Mouse (Mus musculus): ENCODE measurements around the gene Atp2b1. TPM values are rescaled to one million over a fixed set of nuclear protein-coding genes. Genes with fewer than 3 reads are reported as not detected.

The Atp2b1 gene
- total and polyA plus RNA-seq, 3 experiments = 18.5 to 160 (median 65.1) TPM

DNA sequence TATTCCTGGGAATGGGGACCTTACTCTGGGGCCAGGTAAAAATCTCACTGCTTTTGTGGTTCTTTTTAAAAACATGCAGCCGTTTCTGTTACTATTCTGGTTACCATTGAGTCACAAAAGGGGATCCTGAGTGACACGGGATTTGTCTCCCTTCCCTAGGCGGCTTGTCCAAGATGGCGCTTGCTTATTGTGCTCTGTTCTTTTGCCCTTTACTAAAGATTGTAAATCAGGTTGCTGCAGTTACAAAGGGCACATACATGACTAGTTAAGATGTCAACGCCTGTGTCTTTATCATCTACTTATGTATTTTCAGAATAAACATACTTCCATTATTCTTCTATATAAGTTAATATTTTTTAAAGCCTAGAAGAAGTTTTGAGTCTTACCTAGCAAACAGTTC lies 102.8 kb downstream of the Atp2b1 start:
- TF ChIP-seq GATA1 (IDR thresholded peaks at IDR 0.05; ENCODE audit: borderline replicate concordance, low read length) = no peak
- TF ChIP-seq CTCF (IDR thresholded peaks at IDR 0.05; ENCODE audit: low read depth, low read length) = no peak
- no peak for TF ChIP-seq POLR2AphosphoS5 (IDR thresholded peaks at IDR 0.05; ENCODE audit: insufficient replicate concordance, low read depth, low read length)
- TF ChIP-seq TAL1 (conservative IDR thresholded peaks at IDR 0.05; ENCODE audit: low read depth, low read length) = no peak
- TF ChIP-seq GATA2 (IDR thresholded peaks at IDR 0.05; ENCODE audit: borderline replicate concordance, low read depth, low read length) = no peak
- Histone ChIP-seq H3K4me1 (ENCODE audit: insufficient read depth, low read depth, low read length) (no peaks in the 10 kb centered on the region), H3K36me3 (replicated peaks) (peaks cover 79% of the 10 kb centered on the region), H3K4me3 (ENCODE audit: low read depth, low read length) (no peak overlapping the region), H3K27me3 (ENCODE audit: insufficient read depth, low read length) (no peaks in the 10 kb centered on the region), H3K9me3 (replicated peaks) (no peaks in the 10 kb centered on the region)
- ATAC-seq (ENCODE audit: extremely low read depth, insufficient number of reproducible peaks, low FRiP score, poor library complexity, severe bottlenecking) (no peak), DNase-seq (ENCODE audit: low spot score) (no peak)

DNA sequence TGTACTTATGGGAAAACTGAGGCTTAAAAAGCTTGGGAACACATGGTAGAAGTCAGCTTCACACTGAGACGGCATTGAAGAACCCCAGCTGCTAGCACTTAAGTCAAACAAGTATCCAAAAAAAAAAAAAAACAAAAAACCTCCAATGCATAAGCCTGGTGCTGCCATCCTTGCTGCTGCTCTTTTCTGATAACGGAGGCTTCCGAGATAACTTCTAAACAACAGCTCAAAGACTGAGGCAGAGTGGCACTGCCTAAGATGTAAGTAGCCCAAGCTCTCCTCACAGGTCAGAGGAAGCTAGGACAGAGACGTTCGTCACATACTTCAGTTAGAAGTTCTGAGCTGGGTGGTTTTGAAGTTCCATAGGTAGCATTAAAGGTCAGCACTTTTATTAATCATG lies 113.3 kb downstream of the Atp2b1 start:
- DNase-seq (ENCODE audit: low spot score) (no peak), ATAC-seq (ENCODE audit: extremely low read depth, insufficient number of reproducible peaks, low FRiP score, poor library complexity, severe bottlenecking) (no peak)
- Histone ChIP-seq H3K4me3 (ENCODE audit: low read depth, low read length) (no peak overlapping the region), H3K9me3 (replicated peaks) (no peaks in the 10 kb centered on the region), H3K4me1 (ENCODE audit: insufficient read depth, low read depth, low read length) (no peaks in the 10 kb centered on the region), H3K36me3 (replicated peaks) (peaks cover 60% of the 10 kb centered on the region), H3K27me3 (ENCODE audit: insufficient read depth, low read length) (no peaks in the 10 kb centered on the region)
- TF ChIP-seq POLR2AphosphoS5 (IDR thresholded peaks at IDR 0.05; ENCODE audit: insufficient replicate concordance, low read depth, low read length) = no peak
- TF ChIP-seq GATA1 (IDR thresholded peaks at IDR 0.05; ENCODE audit: borderline replicate concordance, low read length) = no peak
- TF ChIP-seq TAL1 (conservative IDR thresholded peaks at IDR 0.05; ENCODE audit: low read depth, low read length) = no peak
- TF ChIP-seq CTCF (IDR thresholded peaks at IDR 0.05; ENCODE audit: low read depth, low read length) = no peak
- no peak for TF ChIP-seq GATA2 (IDR thresholded peaks at IDR 0.05; ENCODE audit: borderline replicate concordance, low read depth, low read length)

DNA sequence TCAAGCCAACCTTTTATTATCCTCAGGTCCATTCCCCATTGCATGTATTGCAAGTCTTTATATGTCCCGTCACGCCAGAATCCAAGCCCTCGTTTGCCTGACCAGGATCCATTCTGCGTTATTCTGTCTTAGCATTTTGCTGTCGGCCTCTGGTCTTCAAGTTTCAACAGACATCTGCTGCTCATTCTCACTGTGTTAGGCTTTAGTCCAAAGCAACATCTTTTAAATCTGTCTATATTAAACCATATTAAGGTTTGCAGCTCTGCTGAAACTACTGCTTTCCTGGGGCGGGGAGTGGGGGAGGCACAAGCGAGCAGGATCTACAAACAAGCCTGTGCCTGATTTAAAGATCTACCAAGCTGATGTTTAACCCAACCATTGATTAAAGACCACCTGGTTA lies 115.6 kb downstream of the Atp2b1 start:
- TF ChIP-seq POLR2AphosphoS5 (IDR thresholded peaks at IDR 0.05; ENCODE audit: insufficient replicate concordance, low read depth, low read length) (no peak), CTCF (IDR thresholded peaks at IDR 0.05; ENCODE audit: low read depth, low read length) (no peak), GATA1 (IDR thresholded peaks at IDR 0.05; ENCODE audit: borderline replicate concordance, low read length) (no peak), GATA2 (IDR thresholded peaks at IDR 0.05; ENCODE audit: borderline replicate concordance, low read depth, low read length) (no peak), TAL1 (conservative IDR thresholded peaks at IDR 0.05; ENCODE audit: low read depth, low read length) (no peak)
- no peaks in the 10 kb centered on the region for H3K9me3 ChIP-seq (replicated peaks)
- peaks cover 48% of the 10 kb centered on the region for H3K36me3 ChIP-seq (replicated peaks)
- ATAC-seq (ENCODE audit: extremely low read depth, insufficient number of reproducible peaks, low FRiP score, poor library complexity, severe bottlenecking) (no peak), DNase-seq (ENCODE audit: low spot score) (no peak)
- no peak overlapping the region for H3K4me3 ChIP-seq (ENCODE audit: low read depth, low read length)
- H3K27me3 ChIP-seq (ENCODE audit: insufficient read depth, low read length) = no peaks in the 10 kb centered on the region
- H3K4me1 ChIP-seq (ENCODE audit: insufficient read depth, low read depth, low read length) = no peaks in the 10 kb centered on the region

DNA sequence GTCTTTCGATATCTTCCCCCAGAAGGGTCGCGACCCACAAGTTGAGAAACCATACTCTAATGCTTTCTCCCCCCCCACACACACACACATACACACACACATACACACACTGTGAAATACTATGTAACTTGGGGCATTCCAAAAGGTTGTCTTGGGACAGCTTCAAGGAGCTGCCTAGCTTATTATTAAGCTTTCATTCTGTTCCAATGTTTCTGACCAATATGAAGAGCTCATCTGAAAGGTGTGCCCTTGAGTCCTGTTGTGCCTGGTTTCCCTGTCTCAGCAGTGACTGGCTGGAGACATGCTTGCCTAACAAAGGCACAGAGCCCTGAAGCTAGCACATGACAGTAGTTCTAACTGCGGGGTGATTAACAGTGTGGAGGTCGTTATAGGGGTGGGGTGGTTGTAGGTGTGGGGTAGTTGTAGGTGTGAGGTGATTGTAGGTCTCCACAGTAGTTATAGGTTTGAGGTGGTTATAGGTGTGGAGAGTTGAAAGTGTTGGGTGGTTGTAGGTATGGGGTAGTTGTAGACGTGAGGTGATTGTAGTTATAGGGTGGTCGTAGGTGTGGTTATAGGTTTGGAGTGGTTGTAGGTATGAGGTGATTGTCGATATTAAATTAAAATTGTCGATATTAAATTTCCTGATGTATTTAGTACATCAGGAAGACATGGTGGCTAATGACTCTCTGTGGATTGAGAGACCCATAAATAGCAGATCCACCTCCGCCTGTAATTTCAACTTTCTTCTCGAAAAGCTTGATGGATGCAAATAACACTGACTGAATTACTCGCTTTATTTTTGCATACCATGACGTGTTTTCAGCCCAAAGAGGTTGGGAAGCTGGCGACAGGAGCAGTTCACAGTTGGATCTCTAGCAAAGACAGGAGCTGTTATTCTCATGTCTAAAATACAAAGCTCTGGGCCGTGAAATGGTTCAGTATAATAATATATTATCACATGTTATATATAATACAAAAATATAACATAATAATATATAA lies 119.9 kb downstream of the Atp2b1 start:
- no peaks in the 10 kb centered on the region for H3K4me1 ChIP-seq (ENCODE audit: insufficient read depth, low read depth, low read length)
- ATAC-seq (ENCODE audit: extremely low read depth, insufficient number of reproducible peaks, low FRiP score, poor library complexity, severe bottlenecking) (no peak), DNase-seq (ENCODE audit: low spot score) (no peak)
- H3K9me3 ChIP-seq (replicated peaks) = no peaks in the 10 kb centered on the region
- TF ChIP-seq CTCF (IDR thresholded peaks at IDR 0.05; ENCODE audit: low read depth, low read length) = no peak
- TF ChIP-seq POLR2AphosphoS5 (IDR thresholded peaks at IDR 0.05; ENCODE audit: insufficient replicate concordance, low read depth, low read length) = no peak
- no peak for TF ChIP-seq GATA1 (IDR thresholded peaks at IDR 0.05; ENCODE audit: borderline replicate concordance, low read length)
- no peak for TF ChIP-seq GATA2 (IDR thresholded peaks at IDR 0.05; ENCODE audit: borderline replicate concordance, low read depth, low read length)
- TF ChIP-seq TAL1 (conservative IDR thresholded peaks at IDR 0.05; ENCODE audit: low read depth, low read length) = no peak
- H3K4me3 ChIP-seq (ENCODE audit: low read depth, low read length) = no peak overlapping the region
- H3K27me3 ChIP-seq (ENCODE audit: insufficient read depth, low read length) = peaks cover 4% of the 10 kb centered on the region
- peaks cover 21% of the 10 kb centered on the region for H3K36me3 ChIP-seq (replicated peaks)

DNA sequence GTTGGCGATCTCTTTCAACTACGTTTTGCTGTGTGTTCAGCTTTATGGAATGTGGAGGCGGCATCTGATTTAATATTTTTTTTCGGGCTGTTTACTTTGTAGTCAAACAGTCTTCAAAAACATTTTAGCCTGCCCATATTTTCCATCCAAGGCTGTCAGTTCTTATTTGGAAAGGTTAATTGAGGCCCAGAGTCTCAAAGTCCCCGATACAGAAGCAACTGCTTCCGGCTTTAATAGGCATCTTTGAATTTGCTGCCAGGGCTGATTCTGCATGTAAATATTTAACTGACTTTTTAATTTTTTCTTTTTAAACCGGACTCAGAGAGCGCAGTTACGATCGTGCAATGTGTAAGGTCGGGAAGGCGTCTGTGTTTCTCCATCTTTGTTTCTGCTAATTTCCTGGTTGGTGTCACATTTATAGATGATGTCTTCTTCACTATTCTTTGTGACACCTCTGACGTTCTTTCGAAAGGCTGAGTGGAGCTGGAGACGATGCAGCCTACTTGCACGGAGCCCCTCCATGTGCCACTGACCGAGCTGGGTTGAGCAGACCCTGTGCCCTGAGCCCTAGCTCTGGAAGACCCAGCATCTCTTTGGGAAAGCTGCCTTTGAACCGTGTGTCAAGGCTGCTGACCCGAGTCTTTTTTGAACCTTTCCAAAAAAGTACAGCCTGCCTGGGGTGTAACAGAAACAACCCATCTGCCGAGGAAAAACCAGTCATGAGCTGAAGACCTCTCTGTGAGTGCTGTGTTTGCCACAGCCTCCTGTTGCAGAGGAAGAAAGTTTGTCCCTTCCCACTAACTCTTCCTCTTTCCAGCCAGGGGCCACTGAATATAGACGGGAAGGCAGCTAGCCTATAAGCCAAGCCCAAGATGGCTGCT lies 123.2 kb downstream of the Atp2b1 start:
- Histone ChIP-seq H3K9me3 (replicated peaks) (no peaks in the 10 kb centered on the region), H3K27me3 (ENCODE audit: insufficient read depth, low read length) (peaks cover 11% of the 10 kb centered on the region), H3K36me3 (replicated peaks) (no peaks in the 10 kb centered on the region), H3K4me3 (ENCODE audit: low read depth, low read length) (no peak overlapping the region), H3K4me1 (ENCODE audit: insufficient read depth, low read depth, low read length) (no peaks in the 10 kb centered on the region)
- no peak for TF ChIP-seq POLR2AphosphoS5 (IDR thresholded peaks at IDR 0.05; ENCODE audit: insufficient replicate concordance, low read depth, low read length)
- no peak for TF ChIP-seq TAL1 (conservative IDR thresholded peaks at IDR 0.05; ENCODE audit: low read depth, low read length)
- TF ChIP-seq GATA2 (IDR thresholded peaks at IDR 0.05; ENCODE audit: borderline replicate concordance, low read depth, low read length) = no peak
- TF ChIP-seq GATA1 (IDR thresholded peaks at IDR 0.05; ENCODE audit: borderline replicate concordance, low read length) = no peak
- no peak for TF ChIP-seq CTCF (IDR thresholded peaks at IDR 0.05; ENCODE audit: low read depth, low read length)
- no peak for DNase-seq (ENCODE audit: low spot score)
- ATAC-seq (ENCODE audit: extremely low read depth, insufficient number of reproducible peaks, low FRiP score, poor library complexity, severe bottlenecking) = no peak
